Mouse (Mus musculus): ENCODE data around the gene Abi3bp.

Gene Abi3bp

GRCm38 (mm10) chr16:56477677-56478574 is at the start of gene Abi3bp:
Gene Abi3bp, plus strand, starts transcription at chr16:56477878.
- no peak for DNase-seq (ENCODE audit: low spot score)

GRCm38 (mm10) chr16:56435293-56436185 is 42.1 kb upstream of the Abi3bp start:
- DNase-seq (ENCODE audit: low spot score) = no peak

GRCm38 (mm10) chr16:56440243-56440642 is 37.4 kb upstream of the Abi3bp start:
- no peak for DNase-seq (ENCODE audit: low spot score)

- DNase-seq (ENCODE audit: low spot score) = no peak
Measured at GRCm38 (mm10) chr16:56441113-56441512, 36.6 kb upstream of the Abi3bp start.

- DNase-seq (ENCODE audit: low spot score) = no peak
Measured at GRCm38 (mm10) chr16:56441658-56442344, 35.9 kb upstream of the Abi3bp start.

- no peak for DNase-seq (ENCODE audit: low spot score)
Measured at GRCm38 (mm10) chr16:56451482-56451881, 26.2 kb upstream of the Abi3bp start.

- DNase-seq (ENCODE audit: low spot score) = no peak
Measured at GRCm38 (mm10) chr16:56451923-56452322, 25.8 kb upstream of the Abi3bp start.

GRCm38 (mm10) chr16:56458052-56458754 is 19.5 kb upstream of the Abi3bp start:
- DNase-seq (ENCODE audit: low spot score) = no peak

GRCm38 (mm10) chr16:56473160-56473559 is 4.5 kb upstream of the Abi3bp start:
- no peak for DNase-seq (ENCODE audit: low spot score)

GRCm38 (mm10) chr16:56475676-56476075 is 2.0 kb upstream of the Abi3bp start:
- no peak for DNase-seq (ENCODE audit: low spot score)

- DNase-seq (ENCODE audit: low spot score) = no peak
Measured at GRCm38 (mm10) chr16:56478575-56479191, 1.0 kb downstream of the Abi3bp start.

GRCm38 (mm10) chr16:56483466-56483865 is 5.8 kb downstream of the Abi3bp start:
- DNase-seq (ENCODE audit: low spot score) = no peak

- no peak for DNase-seq (ENCODE audit: low spot score)
Measured at GRCm38 (mm10) chr16:56486461-56486860, 8.8 kb downstream of the Abi3bp start.

GRCm38 (mm10) chr16:56490861-56491260 is 13.2 kb downstream of the Abi3bp start:
- DNase-seq (ENCODE audit: low spot score) = no peak

- DNase-seq (ENCODE audit: low spot score) = no peak
Measured at GRCm38 (mm10) chr16:56495266-56495665, 17.6 kb downstream of the Abi3bp start.

- no peak for DNase-seq (ENCODE audit: low spot score)
Measured at GRCm38 (mm10) chr16:56496743-56497142, 19.1 kb downstream of the Abi3bp start.

- no peak for DNase-seq (ENCODE audit: low spot score)
Measured at GRCm38 (mm10) chr16:56498680-56499079, 21.0 kb downstream of the Abi3bp start.

- no peak for DNase-seq (ENCODE audit: low spot score)
Measured at GRCm38 (mm10) chr16:56500441-56500840, 22.8 kb downstream of the Abi3bp start.

- no peak for DNase-seq (ENCODE audit: low spot score)
Measured at GRCm38 (mm10) chr16:56501101-56501500, 23.4 kb downstream of the Abi3bp start.

GRCm38 (mm10) chr16:56501513-56501912 is 23.8 kb downstream of the Abi3bp start:
- DNase-seq (ENCODE audit: low spot score) = no peak

- no peak for DNase-seq (ENCODE audit: low spot score)
Measured at GRCm38 (mm10) chr16:56502134-56502533, 24.5 kb downstream of the Abi3bp start.

Measured in spleen, adult 12 weeks (tissue).